Mouse (Mus musculus): ENCODE results near the gene Cryba1.

DNA sequence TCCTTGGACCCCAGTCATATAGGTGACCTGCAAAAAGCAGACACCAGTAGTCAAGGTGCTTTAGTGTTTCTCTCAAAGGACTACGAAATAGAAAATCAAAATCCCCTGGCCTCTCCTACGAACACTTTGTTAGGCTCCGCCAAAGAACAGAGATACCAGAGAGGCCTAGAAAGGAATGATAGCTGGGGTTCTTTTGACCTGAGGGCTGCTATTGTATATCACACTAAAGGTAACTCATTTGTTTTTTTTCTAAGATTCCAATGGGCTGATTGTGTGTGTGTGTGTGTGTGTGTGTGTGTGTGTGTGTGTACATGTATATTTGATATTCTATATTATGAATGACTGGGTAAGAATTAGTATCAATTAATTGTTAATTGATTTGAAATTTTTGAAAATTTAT, 32.1 kb downstream of the Cryba1 start:
- TF ChIP-seq CTCF (IDR thresholded peaks at IDR 0.05; ENCODE audit: low read depth, low read length) (no peak), POLR2A (IDR thresholded peaks at IDR 0.05; ENCODE audit: extremely low read depth, insufficient read depth, low read length) (no peak)
